In genomic region chr1:133843370-133843769, GRCm38 (mm10) we compare ENCODE assay signal across 11 mouse cellular contexts. TPM values are rescaled to one million over a fixed set of nuclear protein-coding genes. Genes with fewer than 3 reads are reported as not detected.
A peak's percentile ranks its signal among the peaks of the same experiment; 100 is the strongest.
DNase-seq lines count a peak whose midpoint lies in the region; ATAC-seq and TF ChIP-seq lines count a peak whose summit lies in the region.
"Had no signal": no experiment of that assay in that cellular context is flagged by ENCODE, and none has a peak within 500 bp of the region (broad histone marks: within the 10 kb centered on the region; RNA-seq: fewer than 3 reads in every experiment).

No protein-coding gene starts in this region.

- no peak for ATAC-seq in heart, embryonic 11.5 days (replicated peaks; ENCODE audit: insufficient number of reproducible peaks, low FRiP score, low TSS enrichment)
- peak; percentile 89 for ATAC-seq in lung, embryonic 14.5 days (ENCODE audit: insufficient read depth)
- no peak for ATAC-seq in liver, embryonic 15.5 days (ENCODE audit: insufficient read depth)
- ATAC-seq in stomach, postnatal 0 days (ENCODE audit: low FRiP score, low TSS enrichment), result peak; percentile 66; the same call in 1 of the 2 replicates
- ATAC-seq: forebrain, embryonic 15.5 days had no signal

- H3K27ac ChIP-seq in heart, embryonic 10.5 days, result 0 out of 2 replicates have a peak overlapping the region, but pooled peaks have one; percentile 50
- no peak overlapping the region for H3K27ac ChIP-seq in heart, embryonic 11.5 days (ENCODE audit: low read depth, low read length)
- H3K27ac ChIP-seq in lung, embryonic 14.5 days (ENCODE audit: low read depth), result no peak overlapping the region
- peak overlapping the region; percentile 64 for H3K27ac ChIP-seq in liver, embryonic 15.5 days (replicated peaks)
- no peak overlapping the region for H3K27ac ChIP-seq in stomach, postnatal 0 days (replicated peaks)
- H3K27ac ChIP-seq: forebrain, embryonic 15.5 days had no signal

- no peak overlapping the region; the same call in 1 of the 2 replicates for H3K9ac ChIP-seq in heart, embryonic 11.5 days (ENCODE audit: low read depth, low read length)
- H3K9ac ChIP-seq in lung, embryonic 14.5 days, result no peak overlapping the region
- 0 out of 2 replicates have a peak overlapping the region, but pooled peaks have one; percentile 18 for H3K9ac ChIP-seq in liver, embryonic 15.5 days
- H3K9ac ChIP-seq in stomach, postnatal 0 days (ENCODE audit: low read length), result no peak overlapping the region
- H3K9ac ChIP-seq: forebrain, embryonic 15.5 days had no signal

- H3K27me3 ChIP-seq in heart, embryonic 10.5 days (ENCODE audit: insufficient read depth, poor library complexity, severe bottlenecking), result peaks cover 7% of the 10 kb centered on the region; the same call in 1 of the 2 replicates
- no peaks in the 10 kb centered on the region for H3K27me3 ChIP-seq in heart, embryonic 11.5 days (ENCODE audit: control insufficient read depth, insufficient read depth, low read length)
- H3K27me3 ChIP-seq in lung, embryonic 14.5 days (ENCODE audit: insufficient read depth, low read length), result no peaks in the 10 kb centered on the region
- no peaks in the 10 kb centered on the region for H3K27me3 ChIP-seq in liver, embryonic 15.5 days
- no peaks in the 10 kb centered on the region for H3K27me3 ChIP-seq in stomach, postnatal 0 days (ENCODE audit: control insufficient read depth, insufficient read depth, low read length)
- H3K27me3 ChIP-seq: forebrain, embryonic 15.5 days had no signal

- peaks cover 51% of the 10 kb centered on the region for H3K4me1 ChIP-seq in heart, embryonic 10.5 days
- H3K4me1 ChIP-seq in heart, embryonic 11.5 days (ENCODE audit: control insufficient read depth, insufficient read depth, low read length), result peaks cover 3% of the 10 kb centered on the region
- peaks cover 18% of the 10 kb centered on the region for H3K4me1 ChIP-seq in lung, embryonic 14.5 days (ENCODE audit: insufficient read depth)
- no peaks in the 10 kb centered on the region for H3K4me1 ChIP-seq in lung, adult 2 months (ENCODE audit: control insufficient read depth, insufficient read depth, low read length)
- H3K4me1 ChIP-seq in liver, embryonic 15.5 days (replicated peaks), result peaks cover 41% of the 10 kb centered on the region
- H3K4me1 ChIP-seq in stomach, postnatal 0 days (replicated peaks; ENCODE audit: control insufficient read depth, insufficient read depth), result no peaks in the 10 kb centered on the region

- no peaks in the 10 kb centered on the region for H3K36me3 ChIP-seq in heart, embryonic 10.5 days
- H3K36me3 ChIP-seq in heart, embryonic 11.5 days (ENCODE audit: control insufficient read depth, insufficient read depth, low read length), result no peaks in the 10 kb centered on the region
- H3K36me3 ChIP-seq in lung, embryonic 14.5 days (ENCODE audit: insufficient read depth), result no peaks in the 10 kb centered on the region
- H3K36me3 ChIP-seq in liver, embryonic 15.5 days (replicated peaks), result no peaks in the 10 kb centered on the region
- no peaks in the 10 kb centered on the region for H3K36me3 ChIP-seq in stomach, postnatal 0 days (ENCODE audit: control insufficient read depth, insufficient read depth, low read length)
- H3K36me3 ChIP-seq: forebrain, embryonic 15.5 days had no signal

- no peak for TF ChIP-seq EP300 in stomach, postnatal 0 days (optimal IDR thresholded peaks at IDR 0.05)

- no peak for TF ChIP-seq CTCF in lung, embryonic 14.5 days (IDR thresholded peaks at IDR 0.05; ENCODE audit: low read depth)
- TF ChIP-seq CTCF in lung, adult 2 months (IDR thresholded peaks at IDR 0.05; ENCODE audit: insufficient read depth, low read length), result no peak
- no peak for TF ChIP-seq CTCF in stomach, postnatal 0 days (IDR thresholded peaks at IDR 0.05; ENCODE audit: low read depth)

- H3K4me2 ChIP-seq in heart, embryonic 11.5 days, result no peak overlapping the region
- no peak overlapping the region for H3K4me2 ChIP-seq in lung, embryonic 14.5 days
- H3K4me2 ChIP-seq in liver, embryonic 15.5 days, result peak overlapping the region; percentile 43; the same call in 1 of the 2 replicates
- no peak overlapping the region for H3K4me2 ChIP-seq in stomach, postnatal 0 days (replicated peaks; ENCODE audit: low read depth)
- H3K4me2 ChIP-seq: forebrain, embryonic 15.5 days had no signal

- no peak for DNase-seq in heart, embryonic 10.5 days (ENCODE audit: low spot score)
- DNase-seq in lung, embryonic 14.5 days, result peak; percentile 84
- DNase-seq in lung, adult 2 months, result no peak
- no peak for DNase-seq in stomach, postnatal 0 days (ENCODE audit: low spot score)
- DNase-seq in thymus, postnatal 25 days, result no peak
- no peak for DNase-seq in gastrocnemius, postnatal 36 days
- DNase-seq: adrenal gland, postnatal 14 days; gastrocnemius, postnatal 25 days had no signal

- intact Hi-C loops in gastrocnemius, postnatal 36 days (cut with DNase I), result no loop called here

- WGBS in heart, embryonic 10.5 days, result 27% methylated on average over 4 of the region's 4 CpGs
- 21% methylated on average over 4 of the region's 4 CpGs for WGBS in heart, embryonic 11.5 days (ENCODE audit: insufficient replicate concordance)
- WGBS in lung, embryonic 14.5 days, result 24% methylated on average over 4 of the region's 4 CpGs
- 53% methylated on average over 4 of the region's 4 CpGs for WGBS in lung, adult 2 months
- WGBS in liver, embryonic 15.5 days (ENCODE audit: insufficient replicate concordance), result 64% methylated on average over 4 of the region's 4 CpGs
- 43% methylated on average over 4 of the region's 4 CpGs for WGBS in stomach, postnatal 0 days

- no peak for TF ChIP-seq POLR2A in lung, adult 2 months (IDR thresholded peaks at IDR 0.05; ENCODE audit: borderline replicate concordance, extremely low read depth, low read depth, low read length)

- H3K9me3 ChIP-seq in heart, embryonic 10.5 days, result no peaks in the 10 kb centered on the region
- no peaks in the 10 kb centered on the region for H3K9me3 ChIP-seq in heart, embryonic 11.5 days (replicated peaks; ENCODE audit: control insufficient read depth, low read length)
- no peaks in the 10 kb centered on the region for H3K9me3 ChIP-seq in lung, embryonic 14.5 days (ENCODE audit: low read depth, low read length)
- H3K9me3 ChIP-seq in liver, embryonic 15.5 days (replicated peaks), result no peaks in the 10 kb centered on the region
- H3K9me3 ChIP-seq in stomach, postnatal 0 days (ENCODE audit: control insufficient read depth, low read length), result no peaks in the 10 kb centered on the region
- H3K9me3 ChIP-seq: forebrain, embryonic 15.5 days had no signal

- H3K4me3 ChIP-seq in heart, embryonic 10.5 days, result no peak overlapping the region
- H3K4me3 ChIP-seq in heart, embryonic 11.5 days (ENCODE audit: low read depth, low read length), result no peak overlapping the region
- H3K4me3 ChIP-seq in lung, embryonic 14.5 days (ENCODE audit: low read depth, low read length), result no peak overlapping the region
- H3K4me3 ChIP-seq in lung, adult 2 months (replicated peaks; ENCODE audit: extremely low read depth, low read depth, low read length), result no peak overlapping the region
- H3K4me3 ChIP-seq in liver, embryonic 15.5 days (replicated peaks), result no peak overlapping the region
- no peak overlapping the region for H3K4me3 ChIP-seq in stomach, postnatal 0 days (ENCODE audit: low read depth, low read length)
- H3K4me3 ChIP-seq: forebrain, embryonic 15.5 days had no signal

RNA-seq across cellular contexts. Expression of gene Atp2b4, which starts 42.5 kb away (rescaled TPM):
- 15.2 and 26.4 TPM in 2 replicates for polyA plus RNA-seq in heart, embryonic 10.5 days (2016; fragmentation: Nextera tagmentation; extraction: Ambion mirVana)
- polyA plus RNA-seq in heart, embryonic 11.5 days (2014; fragmentation: Nextera tagmentation; extraction: Ambion mirVana), result 26.1 and 35.6 TPM in 2 replicates
- polyA plus RNA-seq in lung, embryonic 14.5 days (2014; fragmentation: Nextera tagmentation; extraction: Ambion mirVana), result 11.2 and 12.7 TPM in 2 replicates
- polyA plus RNA-seq in lung, adult 2 months (2012; rRNA removed), result 9.5 and 11.3 TPM in 2 replicates
- polyA plus RNA-seq in liver, embryonic 15.5 days (2015; fragmentation: Nextera tagmentation; extraction: Ambion mirVana), result 37.6 and 40.1 TPM in 2 replicates
- polyA plus RNA-seq in stomach, postnatal 0 days (2015; fragmentation: Nextera tagmentation; extraction: Ambion mirVana), result 9.0 and 13.5 TPM in 2 replicates
- 10 to 100 TPM in 1 of 2 experiments, 1 to 10 TPM in 1; 8.6 to 12.9 TPM for total RNA-seq in gastrocnemius, postnatal 36 days (2021)

Comparison
In these comparisons a context has a peak if more than half of its experiments do, and no peak if none do; other contexts are left out.
1. H3K27ac ChIP-seq: peak in heart, embryonic 10.5 days (single experiment) and liver, embryonic 15.5 days (single experiment); none in heart, embryonic 11.5 days (single experiment), lung, embryonic 14.5 days (single experiment) and stomach, postnatal 0 days (single experiment).
2. ATAC-seq: peak in lung, embryonic 14.5 days (single experiment) and stomach, postnatal 0 days (single experiment); none in heart, embryonic 11.5 days (single experiment) and liver, embryonic 15.5 days (single experiment).